Mouse (Mus musculus) heart, adult 11 months (tissue): ENCODE results near the gene Hist1h3f.
"Not testable (repeated sequence)": the region's sequence is repeated elsewhere in the genome, so short reads cannot be mapped to it uniquely, and the experiment has no call there.

Experiments used
- DNase-seq: peaks from one replicate; pipeline ENCODE4 v3.0.0; 2022

The Hist1h3f gene

DNA sequence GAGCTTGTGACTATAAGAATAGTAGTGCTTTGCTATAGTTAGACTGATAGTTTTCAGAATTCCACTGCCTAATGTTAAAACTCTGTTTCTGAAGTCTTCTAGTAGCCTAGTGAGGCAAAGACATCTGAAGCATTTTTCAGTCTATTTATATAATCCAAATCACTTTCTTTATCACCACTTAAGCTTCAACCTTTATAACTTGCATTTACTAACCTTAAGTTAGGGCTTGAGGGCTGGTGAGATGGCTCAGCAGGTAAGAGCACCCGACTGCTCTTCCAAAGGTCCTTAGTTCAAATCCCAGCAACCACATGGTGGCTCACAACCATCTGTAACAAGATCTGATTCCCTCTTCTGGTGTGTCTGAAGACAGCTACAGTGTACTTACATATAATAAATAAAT, 4.0 kb upstream of the Hist1h3f start:
- peak; percentile 17 for DNase-seq

DNA sequence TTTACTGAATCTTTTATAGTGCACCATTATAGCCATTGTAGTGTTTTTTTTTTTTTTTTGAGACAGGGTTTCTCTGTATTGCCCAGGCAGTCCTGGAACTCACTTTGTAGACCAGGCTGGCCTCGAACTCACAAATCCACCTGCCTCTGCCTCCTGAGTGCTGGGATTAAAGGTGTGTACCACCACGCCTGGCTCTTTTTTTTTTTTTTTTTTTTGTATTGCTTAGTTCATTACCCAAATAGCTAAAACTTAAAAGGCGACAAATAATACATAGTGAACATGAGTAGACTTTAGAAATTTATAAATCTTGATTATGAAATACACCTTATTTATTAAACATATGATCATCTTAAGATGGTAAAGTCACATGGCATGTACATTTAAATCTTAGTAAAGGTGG, 2.4 kb upstream of the Hist1h3f start:
- peak; percentile 22 for DNase-seq

DNA sequence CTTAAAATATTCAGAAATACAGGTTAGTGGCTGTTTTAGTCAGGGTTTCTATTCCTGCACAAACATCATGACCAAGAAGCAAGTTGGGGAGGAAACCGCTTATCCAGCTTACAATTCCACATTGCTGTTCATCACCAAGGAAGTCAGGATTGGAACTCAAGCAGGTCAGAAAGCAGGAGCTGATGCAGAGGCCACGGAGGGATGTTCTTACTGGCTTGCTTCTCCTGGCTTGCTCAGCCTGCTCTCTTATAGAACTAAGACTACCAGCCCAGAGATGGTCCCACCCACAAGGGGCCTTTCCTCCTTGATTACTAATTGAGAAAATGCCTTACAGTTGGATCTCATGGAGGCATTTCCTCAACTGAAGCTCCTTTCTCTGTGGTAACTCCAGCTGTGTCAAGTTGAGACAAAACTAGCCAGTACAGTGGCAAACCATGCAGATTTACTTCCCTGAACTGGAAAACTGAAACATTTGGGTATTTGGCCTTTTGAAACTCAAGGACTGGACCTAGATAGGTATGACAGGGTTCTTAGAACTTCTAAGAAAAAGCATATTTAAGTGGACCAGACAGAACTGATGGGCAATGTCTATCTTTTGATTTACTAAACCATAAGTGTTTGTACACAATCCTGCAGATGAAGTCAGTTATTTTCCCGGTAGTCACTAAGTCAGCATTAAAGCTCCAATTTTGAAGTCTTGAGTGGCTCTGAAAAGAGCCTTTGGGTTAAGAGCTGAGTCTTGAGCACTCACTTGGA, 1.4 kb upstream of the Hist1h3f start:
- peak; percentile 84 for DNase-seq

DNA sequence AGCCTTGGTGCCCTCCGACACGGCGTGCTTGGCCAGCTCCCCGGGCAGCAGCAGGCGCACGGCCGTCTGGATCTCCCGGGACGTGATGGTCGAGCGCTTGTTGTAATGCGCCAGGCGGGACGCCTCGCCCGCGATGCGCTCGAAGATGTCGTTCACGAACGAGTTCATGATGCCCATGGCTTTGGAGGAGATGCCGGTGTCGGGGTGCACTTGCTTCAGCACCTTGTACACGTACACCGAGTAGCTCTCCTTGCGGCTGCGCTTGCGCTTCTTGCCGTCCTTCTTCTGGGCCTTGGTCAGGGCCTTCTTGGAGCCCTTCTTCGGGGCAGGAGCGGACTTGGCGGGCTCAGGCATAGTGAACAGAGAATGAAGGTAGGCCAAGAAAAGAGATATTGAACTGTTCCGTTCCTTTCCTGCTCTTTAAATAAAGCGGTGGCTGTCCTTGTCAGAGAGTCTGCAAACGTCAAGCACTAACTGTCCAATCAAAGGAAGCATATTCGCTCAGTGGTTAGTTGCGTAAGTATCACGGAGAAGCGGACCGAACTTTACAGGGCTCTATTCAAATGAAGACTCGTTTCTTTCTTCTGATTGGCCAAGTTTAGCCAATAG, 749 bp upstream of the Hist1h3f start, which contains the start of gene Hist1h2bh:
Hist1h2bh (minus strand) TSS at position 394 of the 609 bp plus-strand sequence.
- peak; percentile 99 for DNase-seq

DNA sequence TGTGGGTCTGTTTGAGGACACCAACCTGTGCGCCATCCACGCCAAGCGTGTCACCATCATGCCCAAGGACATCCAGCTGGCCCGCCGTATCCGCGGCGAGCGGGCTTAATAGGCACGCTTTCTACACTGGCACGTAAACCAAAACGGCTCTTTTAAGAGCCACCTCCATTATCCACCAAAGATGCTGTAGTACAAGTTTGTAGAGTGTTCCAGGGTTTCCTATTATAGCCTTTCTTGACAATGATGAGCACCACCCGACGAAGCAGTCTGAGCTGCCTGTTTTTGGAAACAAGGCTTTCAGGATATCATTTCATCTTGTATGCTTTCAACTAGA, 902 bp downstream of the Hist1h3f start:
- not testable (repeated sequence) for DNase-seq

DNA sequence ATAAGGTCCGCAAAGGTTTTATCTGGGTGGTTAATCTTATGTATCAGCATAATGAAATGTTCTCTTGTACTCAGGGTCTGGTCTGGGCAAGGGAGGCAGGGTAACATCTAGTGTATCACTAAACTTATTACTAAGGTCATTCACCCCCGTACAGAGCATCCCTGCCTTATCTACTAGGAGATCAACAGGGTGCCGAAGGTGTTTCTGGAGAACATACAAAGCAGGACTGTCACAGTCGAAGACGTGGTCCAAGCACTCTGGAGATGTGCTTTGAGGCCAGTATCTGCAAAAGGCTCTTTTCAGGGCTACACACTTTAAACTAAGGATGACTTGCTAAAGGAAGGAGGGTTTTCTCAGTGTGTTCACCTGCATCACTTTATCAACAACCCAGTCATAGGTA, 2.8 kb downstream of the Hist1h3f start:
- peak; percentile 69 for DNase-seq

DNA sequence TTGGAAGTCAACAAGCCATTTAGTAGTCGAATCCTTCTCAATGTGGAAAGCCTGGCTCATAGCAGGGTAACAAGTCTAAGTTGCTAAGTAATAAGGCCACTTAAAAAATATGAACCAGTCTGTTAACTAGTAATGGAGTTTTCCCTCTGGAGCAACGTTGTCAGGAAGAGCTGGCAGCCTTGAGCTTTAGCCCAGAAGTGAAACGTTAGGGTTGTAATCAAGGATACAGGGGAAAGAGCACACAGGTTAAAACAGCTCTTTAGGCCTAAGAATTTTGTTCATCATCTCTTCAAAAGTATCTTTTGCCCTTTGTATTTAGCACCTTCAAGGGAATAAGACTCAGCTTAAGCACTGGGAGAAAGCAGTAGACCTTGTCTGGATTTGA, 6.9 kb downstream of the Hist1h3f start:
- DNase-seq, result no peak

DNA sequence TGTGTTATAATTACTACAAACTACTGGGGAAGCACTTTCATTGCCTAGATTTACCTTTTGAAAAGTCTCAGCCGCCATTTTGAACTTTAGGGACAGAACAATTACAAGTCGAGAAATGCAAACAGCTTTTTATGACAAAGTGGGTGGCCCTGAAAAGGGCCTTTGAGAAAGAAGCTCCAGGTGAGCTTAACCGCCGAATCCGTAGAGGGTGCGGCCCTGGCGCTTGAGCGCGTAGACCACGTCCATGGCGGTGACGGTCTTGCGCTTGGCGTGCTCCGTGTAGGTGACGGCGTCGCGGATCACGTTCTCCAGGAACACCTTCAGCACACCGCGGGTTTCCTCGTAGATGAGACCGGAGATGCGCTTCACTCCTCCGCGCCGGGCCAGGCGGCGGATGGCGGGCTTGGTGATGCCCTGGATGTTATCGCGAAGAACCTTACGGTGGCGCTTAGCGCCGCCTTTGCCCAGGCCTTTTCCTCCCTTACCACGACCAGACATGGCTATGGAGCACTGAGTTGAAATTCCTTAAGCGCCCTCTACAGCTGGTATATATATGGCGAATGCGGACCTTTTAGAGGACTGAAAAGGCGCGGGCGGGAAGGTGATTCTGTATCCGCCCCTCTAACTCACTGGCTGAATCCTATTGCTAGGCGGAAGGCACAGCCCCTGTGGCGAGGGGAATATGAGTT, 7.4 kb downstream of the Hist1h3f start, which contains the start of gene Hist1h4f:
Hist1h4f (minus strand) TSS at position 503 of the 689 bp plus-strand sequence.
- DNase-seq, result peak; percentile 98

DNA sequence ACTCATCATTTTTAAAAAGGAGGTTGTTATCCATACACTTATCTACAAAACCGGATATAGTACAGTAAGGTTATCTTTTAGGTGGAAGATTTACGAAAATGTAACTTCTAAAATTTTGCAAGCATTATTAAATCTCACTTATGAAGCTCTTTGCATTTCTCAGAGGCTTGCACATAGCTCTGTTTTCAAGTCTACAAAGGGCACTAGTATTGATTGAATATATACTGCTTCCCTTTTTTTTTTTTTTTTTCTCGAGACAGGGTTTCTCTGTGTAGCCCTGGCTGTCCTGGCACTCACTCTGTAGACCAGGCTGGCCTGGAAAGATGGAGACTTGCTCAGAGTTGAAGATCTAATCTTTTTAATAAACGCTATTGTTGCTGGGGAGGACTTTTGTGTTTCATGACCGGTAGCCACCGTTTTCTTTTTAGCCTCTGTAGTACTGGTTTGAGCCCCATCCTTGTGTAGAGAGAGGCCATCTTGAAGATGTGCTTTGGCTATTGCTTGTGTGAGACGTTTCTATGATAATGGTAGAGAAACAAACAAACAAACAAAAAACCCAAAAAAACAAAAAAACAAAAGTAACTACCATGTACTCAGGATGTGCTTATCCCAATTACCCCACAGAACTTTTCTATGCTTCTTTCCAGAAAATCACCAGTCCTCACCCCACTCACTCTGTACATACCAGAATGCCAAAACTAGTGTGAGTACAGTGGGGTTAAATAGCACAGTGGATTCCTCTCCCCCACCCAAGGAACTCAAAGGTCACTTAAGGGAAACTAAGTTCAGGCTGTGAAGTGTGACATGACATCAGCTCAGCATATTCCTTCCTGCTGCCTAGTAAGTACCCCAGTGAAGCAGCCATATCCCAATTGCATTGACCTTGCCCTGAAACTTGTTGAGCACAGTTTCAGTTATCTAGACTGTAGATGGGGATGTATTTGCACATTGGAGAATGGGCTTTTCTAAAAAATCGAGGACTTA, 8.4 kb downstream of the Hist1h3f start:
- no peak for DNase-seq

DNA sequence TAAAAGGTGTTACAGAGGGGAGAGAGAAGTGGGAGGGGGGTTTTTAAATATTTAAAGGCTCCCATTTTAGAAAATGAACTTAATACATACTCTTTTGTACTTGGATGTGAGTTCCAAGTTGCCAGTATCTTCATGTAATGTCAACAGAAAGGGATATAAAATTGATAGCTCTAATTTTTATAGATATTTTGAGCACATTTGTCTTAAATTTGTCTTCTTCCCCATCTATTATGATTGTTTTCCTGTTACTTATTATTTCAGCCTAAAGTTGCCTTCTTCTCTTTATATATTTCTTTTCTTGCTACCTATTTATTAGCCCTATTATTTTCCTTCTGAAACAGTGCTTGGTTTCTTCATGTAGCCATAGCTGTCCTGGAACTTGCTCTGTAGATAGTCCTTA, 9.1 kb downstream of the Hist1h3f start, which contains the start of gene Hist1h1d:
Hist1h1d (plus strand) TSS at position 301 of the 400 bp plus-strand sequence.
- DNase-seq, result no peak

DNA sequence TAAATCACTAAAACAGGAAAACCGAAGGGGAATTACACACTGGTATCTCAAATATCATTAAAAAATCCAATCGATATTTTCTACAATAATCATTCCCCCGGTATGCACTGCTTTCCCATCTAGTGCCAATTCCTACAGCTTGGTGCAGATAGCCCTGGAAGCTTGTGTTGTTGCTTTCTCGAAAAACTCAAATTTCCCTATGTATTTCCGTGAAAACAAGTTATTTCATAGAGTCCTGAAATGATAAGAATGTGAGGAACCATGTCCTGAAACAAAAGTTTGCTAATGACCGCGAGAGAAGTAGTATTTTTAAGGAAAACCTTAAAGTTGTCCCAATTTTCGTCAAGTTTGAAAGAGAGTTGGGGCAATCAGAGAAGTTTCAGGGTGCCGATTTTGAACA, 10.5 kb downstream of the Hist1h3f start:
- DNase-seq, result no peak

DNA sequence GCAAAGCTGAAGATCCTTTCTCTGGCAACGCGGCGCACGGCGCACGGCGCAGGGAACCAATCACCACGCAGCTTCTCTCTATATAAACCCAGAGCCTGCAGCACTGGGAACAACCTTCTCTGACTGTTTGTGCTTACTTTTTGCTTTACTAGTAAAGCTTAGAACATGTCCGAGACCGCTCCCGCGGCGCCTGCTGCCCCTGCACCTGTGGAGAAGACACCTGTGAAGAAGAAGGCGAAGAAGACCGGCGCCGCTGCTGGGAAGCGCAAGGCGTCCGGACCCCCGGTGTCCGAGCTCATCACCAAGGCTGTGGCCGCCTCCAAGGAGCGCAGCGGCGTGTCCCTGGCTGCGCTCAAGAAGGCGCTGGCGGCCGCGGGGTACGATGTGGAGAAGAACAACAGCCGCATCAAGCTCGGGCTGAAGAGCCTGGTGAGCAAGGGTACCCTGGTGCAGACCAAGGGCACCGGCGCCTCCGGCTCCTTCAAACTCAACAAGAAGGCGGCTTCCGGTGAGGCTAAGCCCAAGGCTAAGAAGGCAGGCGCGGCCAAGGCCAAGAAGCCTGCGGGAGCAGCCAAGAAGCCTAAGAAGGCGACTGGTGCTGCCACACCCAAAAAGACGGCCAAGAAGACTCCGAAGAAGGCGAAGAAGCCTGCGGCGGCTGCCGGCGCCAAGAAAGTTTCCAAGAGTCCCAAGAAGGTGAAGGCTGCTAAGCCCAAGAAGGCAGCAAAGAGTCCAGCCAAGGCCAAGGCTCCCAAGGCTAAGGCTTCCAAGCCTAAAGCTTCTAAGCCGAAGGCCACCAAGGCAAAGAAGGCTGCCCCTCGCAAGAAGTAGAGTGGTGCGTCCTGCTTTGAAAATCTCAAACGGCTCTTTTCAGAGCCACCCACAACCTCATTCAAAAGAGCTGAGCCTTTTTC, 11.3 kb downstream of the Hist1h3f start:
- DNase-seq, result peak; percentile 98

DNA sequence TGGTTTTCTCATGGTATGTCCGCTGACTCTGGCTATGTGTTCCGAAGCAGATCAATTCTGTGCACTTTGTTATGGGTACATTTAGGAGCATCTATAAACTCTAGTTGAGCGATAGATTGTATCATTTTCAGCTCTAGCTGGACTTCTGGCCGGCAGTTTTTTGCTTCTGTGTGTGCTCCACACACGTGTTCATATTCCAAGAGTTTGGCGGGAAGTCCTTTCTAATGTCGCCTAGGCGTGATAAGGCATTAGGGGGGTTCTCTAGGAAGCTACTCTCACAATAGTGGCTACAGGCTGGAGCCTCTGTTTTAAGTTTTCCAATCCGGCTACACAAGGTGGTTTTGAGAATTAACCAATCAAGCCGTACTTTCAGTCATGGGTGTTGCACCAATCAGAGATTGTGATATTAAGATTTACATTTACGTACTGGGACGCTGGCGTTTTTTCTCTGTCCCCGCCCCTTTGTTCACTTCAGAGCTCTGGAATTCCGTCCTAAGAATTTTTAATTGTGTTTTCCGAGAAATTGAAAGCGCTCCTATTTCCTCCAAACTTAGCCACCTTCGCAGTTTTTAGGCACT, 12.1 kb downstream of the Hist1h3f start:
- DNase-seq, result peak; percentile 98

DNA sequence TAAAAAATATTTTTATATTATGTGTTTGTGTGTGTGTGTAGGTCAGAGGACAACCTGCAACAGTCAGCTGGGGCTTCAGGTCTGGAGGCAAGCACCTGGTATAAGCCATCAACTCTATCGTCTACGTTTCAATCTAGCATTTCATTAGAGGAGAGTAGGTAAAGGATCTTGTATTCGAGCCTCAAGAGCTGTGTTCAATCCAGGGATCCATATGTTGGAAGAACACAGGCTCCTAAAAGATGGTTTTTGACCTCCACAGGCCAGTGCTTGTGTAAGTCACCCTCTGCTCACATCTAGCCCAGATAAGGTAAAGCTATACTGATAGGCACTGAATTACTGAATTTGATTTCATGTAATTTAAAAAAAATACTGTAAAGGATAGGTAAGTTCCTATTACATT, 13.1 kb downstream of the Hist1h3f start:
- no peak for DNase-seq

DNA sequence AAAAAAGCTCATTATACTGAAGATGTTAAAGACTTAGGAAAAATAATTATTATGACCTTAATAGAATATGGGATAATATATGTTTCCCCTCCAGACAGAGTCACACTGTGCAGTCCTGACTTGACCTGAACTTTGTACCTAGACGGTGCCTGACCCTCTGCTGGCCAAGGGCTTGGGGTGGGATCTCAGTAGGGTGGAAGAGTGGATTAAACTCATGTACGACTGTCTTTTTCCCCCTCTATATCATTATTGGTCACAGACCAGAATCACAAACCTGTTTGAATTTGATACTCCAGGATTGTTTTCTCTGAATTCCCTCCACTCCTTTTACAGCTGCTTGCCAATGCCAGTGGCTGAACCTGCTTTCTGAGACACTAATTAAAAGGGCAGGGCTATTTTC, 16.8 kb downstream of the Hist1h3f start:
- DNase-seq, result not testable (repeated sequence)

DNA sequence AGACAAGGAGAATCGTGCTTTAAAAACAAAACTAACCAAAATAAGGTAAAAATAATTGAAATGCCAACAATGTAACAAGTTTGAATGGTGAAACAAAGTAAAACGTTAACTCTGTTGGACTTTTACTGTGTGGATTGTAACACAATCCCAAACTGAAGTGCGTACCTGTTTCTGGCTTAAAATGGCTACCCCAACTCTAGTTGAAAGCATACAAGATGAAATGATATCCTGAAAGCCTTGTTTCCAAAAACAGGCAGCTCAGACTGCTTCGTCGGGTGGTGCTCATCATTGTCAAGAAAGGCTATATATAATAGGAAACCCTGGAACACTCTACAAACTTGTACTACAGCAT, 17.7 kb downstream of the Hist1h3f start:
- not testable (repeated sequence) for DNase-seq

DNA sequence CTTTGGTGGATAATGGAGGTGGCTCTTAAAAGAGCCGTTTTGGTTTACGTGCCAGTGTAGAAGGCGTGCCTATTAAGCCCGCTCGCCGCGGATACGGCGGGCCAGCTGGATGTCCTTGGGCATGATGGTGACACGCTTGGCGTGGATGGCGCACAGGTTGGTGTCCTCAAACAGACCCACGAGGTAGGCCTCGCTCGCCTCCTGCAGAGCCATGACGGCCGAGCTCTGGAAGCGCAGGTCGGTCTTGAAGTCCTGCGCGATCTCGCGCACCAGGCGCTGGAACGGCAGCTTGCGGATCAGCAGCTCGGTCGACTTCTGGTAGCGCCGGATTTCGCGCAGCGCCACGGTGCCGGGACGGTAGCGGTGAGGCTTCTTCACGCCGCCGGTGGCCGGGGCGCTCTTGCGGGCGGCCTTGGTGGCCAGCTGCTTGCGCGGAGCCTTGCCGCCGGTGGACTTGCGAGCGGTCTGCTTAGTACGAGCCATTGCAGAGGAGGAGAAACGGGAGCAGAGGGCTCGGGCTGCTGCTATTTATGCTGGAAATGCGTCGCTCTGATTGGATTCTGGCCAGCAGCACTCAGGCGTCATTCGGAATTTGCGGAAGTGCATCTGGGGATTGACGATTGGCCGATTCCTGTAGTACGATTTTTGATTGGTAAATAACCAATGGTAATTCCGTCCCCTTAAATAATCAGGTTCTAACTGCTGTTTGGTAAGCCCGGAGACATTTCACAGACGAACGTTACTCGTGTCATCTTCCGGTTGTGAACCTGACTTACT, 18.2 kb downstream of the Hist1h3f start, which contains the start of gene Hist1h3e:
Hist1h3e (minus strand) TSS at position 487 of the 777 bp plus-strand sequence.
- DNase-seq, result peak; percentile 99

DNA sequence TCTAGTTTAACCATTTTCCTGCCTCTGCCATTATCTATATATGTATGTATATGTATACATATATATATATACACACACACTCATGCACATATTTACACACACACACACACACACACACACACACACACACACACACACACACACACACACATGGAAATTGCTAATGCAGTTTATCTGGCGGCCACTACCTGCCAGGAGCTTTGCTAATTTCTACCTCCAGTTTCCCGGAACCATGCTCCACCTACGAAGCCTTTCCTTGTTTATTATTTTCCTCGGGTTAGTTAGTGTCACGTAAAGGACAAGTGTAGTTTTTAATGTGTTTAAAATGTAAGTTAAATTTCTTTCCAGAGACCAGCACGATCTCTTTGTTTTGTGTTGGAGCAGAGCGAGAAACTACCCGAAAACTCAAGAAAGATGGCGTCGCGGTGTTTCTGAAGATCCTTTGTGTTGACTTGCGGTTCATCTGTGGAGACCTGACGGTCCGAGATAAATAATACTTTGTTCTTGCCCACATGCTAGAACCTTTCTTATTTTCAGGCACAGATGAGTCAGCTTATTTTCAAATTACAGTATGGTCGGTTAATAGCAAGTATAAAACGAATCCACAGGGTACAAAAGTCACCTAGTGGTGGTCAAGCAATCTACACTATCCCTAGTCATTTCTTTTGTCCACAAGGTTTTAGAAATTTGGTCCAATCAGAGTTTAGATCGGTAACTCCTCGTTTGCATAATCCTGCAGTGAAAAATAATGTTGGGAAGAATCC, 19.0 kb downstream of the Hist1h3f start:
- peak; percentile 90 for DNase-seq

DNA sequence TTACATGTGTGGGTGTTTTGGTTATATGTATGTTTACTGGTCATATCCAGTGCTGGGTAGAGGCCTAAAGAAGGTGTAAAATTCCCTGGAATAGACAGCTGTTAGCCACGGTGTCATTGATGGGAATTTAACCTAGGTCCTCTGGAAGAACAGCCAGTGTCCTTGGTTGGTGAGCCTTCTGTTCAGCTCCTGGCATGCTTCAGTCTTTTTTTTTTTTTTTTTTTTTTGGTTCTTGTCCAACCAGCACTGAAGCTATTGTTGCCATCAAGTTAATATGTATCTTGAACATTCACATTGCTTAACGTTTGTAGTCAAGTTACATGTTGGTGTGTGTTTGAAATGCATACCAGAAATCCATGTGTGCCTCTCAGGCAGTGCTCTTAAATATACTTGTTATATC, 20.6 kb downstream of the Hist1h3f start:
- no peak for DNase-seq
